Mouse (Mus musculus) adrenal gland, postnatal 14 days (tissue): Measurements from ENCODE around the gene Galnt3. TPM values are rescaled to one million over a fixed set of nuclear protein-coding genes. Genes with fewer than 3 reads are reported as not detected.

Source experiments
- DNase-seq: peaks from one replicate; pipeline ENCODE4 v3.0.0; 2021; ENCODE audit warnings: mixed read lengths
- long read RNA-seq, 2 experiments: library from polyadenylated mRNA; stranded (forward); transcript quantifications; one replicate each; pipeline ENCODE4 v2.0.0; 2021
- total RNA-seq: library from RNA; stranded (reverse); gene quantifications from 2 replicates; pipeline ENCODE4 v1.2.3, GENCODE M21; 2021

Galnt3 gene
- total RNA-seq: 0.83 and 1.1 TPM in 2 replicates
- long read RNA-seq, experiment 1: 0 reads
- long read RNA-seq, experiment 2: 0 reads

- DNase-seq: peak; percentile 35
These were observed at the start of gene Galnt3 for GRCm38 (mm10) chr2:66124591-66125271. Gene Galnt3 (minus strand): TSS chr2:66124994.

GRCm38 (mm10) chr2:66173134-66173533 lies 48.3 kb upstream of the Galnt3 start:
- no peak for DNase-seq

- no peak for DNase-seq
These were observed 46.8 kb upstream of the Galnt3 start for GRCm38 (mm10) chr2:66171643-66172042.

GRCm38 (mm10) chr2:66170721-66171120 lies 45.9 kb upstream of the Galnt3 start:
- no peak for DNase-seq

GRCm38 (mm10) chr2:66165025-66165424 lies 40.2 kb upstream of the Galnt3 start:
- DNase-seq: no peak

- no peak for DNase-seq
These were observed 33.5 kb upstream of the Galnt3 start for GRCm38 (mm10) chr2:66158140-66158915.

GRCm38 (mm10) chr2:66151436-66151835 lies 26.6 kb upstream of the Galnt3 start:
- no peak for DNase-seq

- no peak for DNase-seq
These were observed 25.7 kb upstream of the Galnt3 start for GRCm38 (mm10) chr2:66150531-66150930.

- no peak for DNase-seq
These were observed 23.9 kb upstream of the Galnt3 start for GRCm38 (mm10) chr2:66148654-66149230.

GRCm38 (mm10) chr2:66146473-66146872 lies 21.7 kb upstream of the Galnt3 start:
- DNase-seq: peak; percentile 8

- DNase-seq: no peak
These were observed 20.0 kb upstream of the Galnt3 start for GRCm38 (mm10) chr2:66144770-66145169.

GRCm38 (mm10) chr2:66143284-66143683 lies 18.5 kb upstream of the Galnt3 start:
- no peak for DNase-seq

GRCm38 (mm10) chr2:66142711-66143110 lies 17.9 kb upstream of the Galnt3 start:
- no peak for DNase-seq

- DNase-seq: no peak
These were observed 17.5 kb upstream of the Galnt3 start for GRCm38 (mm10) chr2:66142268-66142667.

- DNase-seq: no peak
These were observed 15.5 kb upstream of the Galnt3 start for GRCm38 (mm10) chr2:66140246-66140645.

GRCm38 (mm10) chr2:66131862-66132544 lies 7.2 kb upstream of the Galnt3 start:
- DNase-seq: no peak

GRCm38 (mm10) chr2:66128941-66129340 lies 4.1 kb upstream of the Galnt3 start:
- no peak for DNase-seq

GRCm38 (mm10) chr2:66127541-66127940 lies 2.7 kb upstream of the Galnt3 start:
- no peak for DNase-seq

- DNase-seq: no peak
These were observed 2.1 kb upstream of the Galnt3 start for GRCm38 (mm10) chr2:66126936-66127335.

- DNase-seq: peak; percentile 14
These were observed 821 bp downstream of the Galnt3 start for GRCm38 (mm10) chr2:66123756-66124589.

GRCm38 (mm10) chr2:66117686-66118085 lies 7.1 kb downstream of the Galnt3 start:
- peak; percentile 6 for DNase-seq
